Comparison of ENCODE assay signal across 14 mouse cellular contexts in the genomic region with DNA sequence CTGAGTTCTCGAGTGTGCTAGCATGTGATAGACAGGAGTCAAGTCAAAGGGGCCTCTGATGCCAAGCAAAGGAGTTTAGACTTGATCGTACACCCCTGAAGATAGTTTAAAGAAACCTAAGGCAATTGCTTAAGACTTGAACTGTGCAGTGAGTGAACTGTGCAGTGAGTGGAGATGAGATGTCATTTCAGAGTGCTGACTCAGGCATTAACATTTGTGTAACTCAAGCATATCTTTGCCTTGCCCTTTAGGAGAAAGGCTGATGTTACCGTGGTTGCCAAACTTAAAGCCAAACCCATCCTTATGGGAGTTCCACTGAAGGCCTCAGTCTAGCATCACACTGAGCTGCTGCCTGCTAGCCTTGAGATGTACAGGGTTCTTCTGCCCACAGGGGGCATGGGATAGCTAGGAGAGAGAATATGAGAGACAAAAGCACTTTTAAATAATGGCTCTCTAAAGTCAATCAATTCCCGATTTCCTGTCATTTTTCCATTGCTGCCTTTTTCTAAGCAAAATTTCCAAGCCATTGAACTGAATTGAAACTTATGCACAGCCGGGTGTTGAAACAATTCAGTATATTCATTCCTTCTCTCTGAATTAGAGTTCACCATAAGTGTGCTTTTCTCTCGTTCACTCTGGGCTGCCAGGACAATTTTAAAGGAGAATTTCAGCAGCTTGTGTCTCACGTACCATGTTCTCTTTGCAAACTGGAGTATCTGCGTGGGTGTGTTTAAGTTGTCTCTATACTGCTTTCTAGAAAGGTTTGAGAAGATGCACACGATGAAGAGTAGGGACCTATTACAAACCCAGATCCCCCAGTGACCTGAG.
DNase-seq lines count a peak whose midpoint lies in the region; ATAC-seq and TF ChIP-seq lines count a peak whose summit lies in the region.
"Had no signal": no experiment of that assay in that cellular context is flagged by ENCODE, and none has a peak within 500 bp of the region (broad histone marks: within the 10 kb centered on the region; RNA-seq: fewer than 3 reads in every experiment).

No protein-coding gene starts in this region.

- no peak for TF ChIP-seq POLR2A in testis, adult 2 months (IDR thresholded peaks at IDR 0.05; ENCODE audit: control insufficient read depth, low read depth, low read length)

- no peaks in the 10 kb centered on the region for H3K4me1 ChIP-seq in testis, adult 2 months (ENCODE audit: control insufficient read depth, insufficient read depth, low read length)
- peaks cover 34% of the 10 kb centered on the region for H3K4me1 ChIP-seq in kidney, embryonic 15.5 days
- H3K4me1 ChIP-seq: limb, embryonic 12.5 days; liver, embryonic 15.5 days had no signal

- intact Hi-C loops in gastrocnemius, adult 2 months (cut with DNase I): loop anchor here (5.0 kb wide), 2 partner anchors 36 to 106 kb away; no protein-coding TSS in a partner anchor

- WGBS in kidney, embryonic 15.5 days: 90% methylated on average over 9 of the region's 9 CpGs

- H3K27ac ChIP-seq in gastrocnemius, adult 2 months: peak overlapping the region; percentile 83
- 0 out of 2 replicates have a peak overlapping the region, but pooled peaks have one; percentile 13 for H3K27ac ChIP-seq in testis, adult 2 months (ENCODE audit: control insufficient read depth, insufficient read depth, low read depth, low read length)
- no peak overlapping the region for H3K27ac ChIP-seq in kidney, embryonic 15.5 days
- H3K27ac ChIP-seq: embryonic facial prominence, embryonic 13.5 days; limb, embryonic 12.5 days; liver, embryonic 15.5 days; midbrain, embryonic 12.5 days had no signal

- no peaks in the 10 kb centered on the region for H3K36me3 ChIP-seq in testis, adult 2 months (ENCODE audit: control insufficient read depth, insufficient read depth, low read length)
- H3K36me3 ChIP-seq in kidney, embryonic 15.5 days: no peaks in the 10 kb centered on the region
- H3K36me3 ChIP-seq: embryonic facial prominence, embryonic 13.5 days; limb, embryonic 12.5 days; liver, embryonic 15.5 days; midbrain, embryonic 12.5 days had no signal

- no peak overlapping the region for H3K4me3 ChIP-seq in gastrocnemius, adult 2 months
- no peak overlapping the region for H3K4me3 ChIP-seq in testis, adult 2 months (ENCODE audit: control insufficient read depth, low read depth, low read length)
- no peak overlapping the region for H3K4me3 ChIP-seq in kidney, embryonic 15.5 days (replicated peaks)
- H3K4me3 ChIP-seq: embryonic facial prominence, embryonic 13.5 days; limb, embryonic 12.5 days; liver, embryonic 15.5 days; midbrain, embryonic 12.5 days had no signal

- peak; percentile 43 for DNase-seq in adrenal gland, adult 2 months
- DNase-seq in adrenal gland, postnatal 36 days: no peak
- no peak for DNase-seq in gastrocnemius, adult 2 months
- DNase-seq in gastrocnemius, adult 18-20 months (ENCODE audit: low spot score): no peak
- no peak for DNase-seq in testis, postnatal 10 days (ENCODE audit: low spot score)
- no peak for DNase-seq in embryo, embryonic 9.5 days (ENCODE audit: extremely low spot score)
- DNase-seq: lung, postnatal 36 days; right cerebral cortex, postnatal 25 days had no signal

- H3K9ac ChIP-seq in kidney, embryonic 15.5 days: no peak overlapping the region
- H3K9ac ChIP-seq: embryonic facial prominence, embryonic 13.5 days; limb, embryonic 12.5 days; liver, embryonic 15.5 days; midbrain, embryonic 12.5 days had no signal

- no peak for ATAC-seq in kidney, embryonic 15.5 days (replicated peaks; ENCODE audit: low FRiP score)

- no peaks in the 10 kb centered on the region for H3K9me3 ChIP-seq in kidney, embryonic 15.5 days (replicated peaks)
- H3K9me3 ChIP-seq: embryonic facial prominence, embryonic 13.5 days; limb, embryonic 12.5 days; liver, embryonic 15.5 days; midbrain, embryonic 12.5 days had no signal

- H3K27me3 ChIP-seq in testis, adult 2 months (ENCODE audit: control insufficient read depth, insufficient read depth, low read length): no peaks in the 10 kb centered on the region
- H3K27me3 ChIP-seq in kidney, embryonic 15.5 days: no peaks in the 10 kb centered on the region
- H3K27me3 ChIP-seq: embryonic facial prominence, embryonic 13.5 days; limb, embryonic 12.5 days; liver, embryonic 15.5 days; midbrain, embryonic 12.5 days had no signal

- TF ChIP-seq CTCF in gastrocnemius, adult 2 months (IDR thresholded peaks at IDR 0.05): no peak; the same call in 1 of the 2 replicates
- TF ChIP-seq CTCF in testis, adult 2 months (IDR thresholded peaks at IDR 0.05; ENCODE audit: control insufficient read depth, insufficient read depth, insufficient replicate concordance, low read depth, low read length): no peak

- H3K4me2 ChIP-seq in kidney, embryonic 15.5 days: no peak overlapping the region
- H3K4me2 ChIP-seq: embryonic facial prominence, embryonic 13.5 days; limb, embryonic 12.5 days; liver, embryonic 15.5 days; midbrain, embryonic 12.5 days had no signal
